Mouse (Mus musculus) megakaryocyte-erythroid progenitor cell, adult 5 weeks (primary cell): ENCODE measurements around the gene Fndc3c1. TPM values are rescaled to one million over a fixed set of nuclear protein-coding genes. Genes with fewer than 3 reads are reported as not detected.

Source experiments
- polyA plus RNA-seq: library from polyadenylated mRNA; stranded (reverse); fragments of >175 nt; gene quantifications from 2 replicates; pipeline ENCODE4 v1.2.3, GENCODE M21; 2012

Fndc3c1 gene
- polyA plus RNA-seq = not detected in 2 replicates

GRCm38 (mm10) chrX:106485101-106485651 lies at the start of gene Fndc3c1:
TSS of gene Fndc3c1 (minus strand) at chrX:106485401.

Other genes starting within 250 kb of the Fndc3c1 start
- gene Fnd3c2, start 230.0 kb downstream of the Fndc3c1 start, polyA plus RNA-seq = not detected in 2 replicates
- not detected in 2 replicates for gene Gm5127, start 97.8 kb upstream of the Fndc3c1 start, polyA plus RNA-seq
- gene Cysltr1, start 118.3 kb upstream of the Fndc3c1 start, polyA plus RNA-seq = 0.05 and 0.10 TPM in 2 replicates